Mouse (Mus musculus) embryonic facial prominence, embryonic 12.5 days (tissue): Measurements from ENCODE around the gene Kifc5b. TPM values are rescaled to one million over a fixed set of nuclear protein-coding genes. Genes with fewer than 3 reads are reported as not detected.
A peak's percentile ranks its signal among the peaks of the same experiment; 100 is the strongest.

Source experiments
- ATAC-seq: fragments of 200-750 bp; cut with Nextera tagmentation; 2 replicates; pipeline ENCODE4 v1.8.0; 2017; ENCODE audit not compliant: insufficient number of reproducible peaks, insufficient read depth, low FRiP score, low TSS enrichment
- H3K27ac ChIP-seq: fragments of 300-500 bp; sonication (generic); 2 replicates; pipeline ENCODE4 v1.5.1; 2016; ENCODE audit warnings: mild to moderate bottlenecking
- H3K27me3 ChIP-seq: fragments of 300-500 bp; sonication (generic); 2 replicates; pipeline ENCODE4 v1.6.1; 2016; ENCODE audit warnings: mild to moderate bottlenecking, moderate library complexity
- H3K36me3 ChIP-seq: fragments of 300-500 bp; sonication (generic); 2 replicates; pipeline ENCODE4 v1.6.1; 2016; ENCODE audit warnings: mild to moderate bottlenecking
- H3K4me1 ChIP-seq: fragments of 300-500 bp; sonication (generic); 2 replicates; pipeline ENCODE4 v1.6.1; 2016
- H3K4me2 ChIP-seq: fragments of 300-500 bp; sonication (generic); replicated peaks from 2 replicates; pipeline ENCODE4 v1.6.1; 2016; ENCODE audit warnings: mild to moderate bottlenecking, moderate library complexity
- H3K4me3 ChIP-seq: fragments of 300-500 bp; sonication (generic); 2 replicates; pipeline ENCODE4 v1.5.1; 2016; ENCODE audit warnings: mild to moderate bottlenecking
- H3K9ac ChIP-seq: fragments of 300-500 bp; sonication (generic); 2 replicates; pipeline ENCODE4 v1.6.1; 2016; ENCODE audit warnings: mild to moderate bottlenecking, moderate library complexity
- H3K9me3 ChIP-seq: fragments of 300-500 bp; sonication (generic); 2 replicates; pipeline ENCODE4 v1.6.1; 2016; ENCODE audit warnings: mild to moderate bottlenecking, moderate library complexity
- WGBS: fragments of 180-500 bp; shearing (Covaris S2); methylation state at CpG from one replicate; pipeline ENCODE4 v1.1.7; 2016; 5-methylcytosine and 5-hydroxymethylcytosine counted together
- polyA plus RNA-seq: library from polyadenylated mRNA; unstranded; fragments of >200 nt; fragmentation: Nextera tagmentation; extraction: Ambion mirVana; gene quantifications from 2 replicates; pipeline ENCODE4 v1.2.1, GENCODE M21; 2016

The Kifc5b gene
- polyA plus RNA-seq, 1 experiment from 2014 or later, result 9.7 TPM

DNA sequence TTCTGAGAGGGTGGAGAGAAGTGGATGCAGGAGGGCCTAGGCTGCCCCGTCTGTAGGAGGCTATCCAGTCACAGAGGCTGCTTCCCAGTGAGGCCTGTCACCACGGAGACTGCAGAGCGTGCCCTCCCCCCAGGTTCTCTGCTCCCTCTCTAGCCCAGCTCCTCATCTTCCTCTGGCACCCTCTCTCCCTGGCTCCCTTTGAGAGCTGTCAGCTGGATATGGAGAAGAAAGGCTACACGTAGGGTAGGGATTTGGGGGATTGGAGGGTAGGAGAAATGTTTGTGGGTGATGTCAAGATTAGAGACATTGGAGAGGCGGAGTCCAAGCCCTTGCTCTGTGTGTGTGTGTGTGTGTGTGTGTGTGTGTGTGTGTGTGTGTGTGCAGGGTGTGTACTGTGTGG, 33.0 kb downstream of the Kifc5b start:
- no peaks in the 10 kb centered on the region for H3K27me3 ChIP-seq
- H3K9ac ChIP-seq, result peak overlapping the region; percentile 42; the same call in 1 of the 2 replicates
- H3K27ac ChIP-seq, result peak overlapping the region; percentile 43; the same call in 1 of the 2 replicates
- no peak for ATAC-seq
- H3K4me3 ChIP-seq, result peak overlapping the region; percentile 88; the same call in 1 of the 2 replicates
- H3K9me3 ChIP-seq, result no peaks in the 10 kb centered on the region
- peak overlapping the region; percentile 98 for H3K4me2 ChIP-seq
- H3K4me1 ChIP-seq, result peaks cover 75% of the 10 kb centered on the region
- WGBS, result 38% methylated on average over 5 of the region's 5 CpGs
- peaks cover 5% of the 10 kb centered on the region; the same call in 1 of the 2 replicates for H3K36me3 ChIP-seq

DNA sequence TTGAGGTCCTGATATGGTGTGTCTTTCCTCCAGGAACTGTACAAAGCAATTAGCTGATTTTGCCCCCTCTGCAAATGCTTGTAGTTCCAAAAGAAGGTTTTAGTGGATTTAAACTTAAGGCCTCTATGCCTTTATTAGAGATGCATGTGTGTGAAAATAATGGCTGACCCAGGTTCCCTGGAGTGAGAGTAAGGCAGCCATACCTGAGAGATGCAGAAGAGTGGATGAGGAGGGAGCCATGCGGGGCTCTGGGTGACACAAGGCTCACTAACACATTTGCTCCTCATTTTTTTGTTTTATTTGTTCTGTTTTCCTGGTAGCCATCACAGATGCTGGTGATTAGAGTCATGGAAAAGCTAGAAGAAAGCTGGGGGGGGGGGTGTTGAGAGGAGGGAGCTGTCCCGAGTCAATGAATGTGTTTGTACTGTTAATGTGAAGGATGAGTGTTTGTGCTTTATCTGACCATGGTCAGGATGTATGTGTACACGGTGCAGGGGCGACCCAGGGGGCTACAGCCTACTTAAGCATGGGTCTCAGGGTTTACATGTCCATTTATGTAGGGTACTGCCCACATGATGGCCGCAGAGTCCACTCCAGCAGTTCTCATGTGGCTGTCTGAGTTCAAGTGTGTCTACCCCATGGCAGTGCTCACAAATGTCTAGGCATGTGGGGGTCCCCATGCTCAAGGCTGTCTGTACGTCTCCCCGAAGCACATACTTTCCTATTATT, 33.8 kb downstream of the Kifc5b start:
- H3K9ac ChIP-seq, result peak overlapping the region; percentile 49; the same call in 1 of the 2 replicates
- WGBS, result 24% methylated on average over 7 of the region's 7 CpGs

GRCm38 (mm10) chr17:26951406-26951805, 34.5 kb downstream of the Kifc5b start:
- peak overlapping the region; percentile 72 for H3K27ac ChIP-seq
- peak overlapping the region; percentile 37 for H3K4me3 ChIP-seq
- H3K27me3 ChIP-seq, result no peaks in the 10 kb centered on the region
- H3K9ac ChIP-seq, result peak overlapping the region; percentile 49
- H3K4me1 ChIP-seq, result peaks cover 63% of the 10 kb centered on the region
- WGBS, result 1% methylated on average over 8 of the region's 11 CpGs
- H3K36me3 ChIP-seq, result peaks cover 18% of the 10 kb centered on the region
- peak overlapping the region; percentile 91 for H3K4me2 ChIP-seq
- H3K9me3 ChIP-seq, result no peaks in the 10 kb centered on the region
- peak; percentile 57; the same call in 1 of the 2 replicates for ATAC-seq

More for the DNA sequence above, 33.8 kb downstream of the Kifc5b start:
- Histone ChIP-seq H3K27ac (peak overlapping the region; percentile 72), H3K4me1 (peaks cover 70% of the 10 kb centered on the region), H3K9me3 (no peaks in the 10 kb centered on the region), H3K36me3 (peaks cover 12% of the 10 kb centered on the region; the same call in 1 of the 2 replicates), H3K4me2 (peak overlapping the region; percentile 91), H3K4me3 (peak overlapping the region; percentile 37), H3K27me3 (no peaks in the 10 kb centered on the region)
- no peak for ATAC-seq

DNA sequence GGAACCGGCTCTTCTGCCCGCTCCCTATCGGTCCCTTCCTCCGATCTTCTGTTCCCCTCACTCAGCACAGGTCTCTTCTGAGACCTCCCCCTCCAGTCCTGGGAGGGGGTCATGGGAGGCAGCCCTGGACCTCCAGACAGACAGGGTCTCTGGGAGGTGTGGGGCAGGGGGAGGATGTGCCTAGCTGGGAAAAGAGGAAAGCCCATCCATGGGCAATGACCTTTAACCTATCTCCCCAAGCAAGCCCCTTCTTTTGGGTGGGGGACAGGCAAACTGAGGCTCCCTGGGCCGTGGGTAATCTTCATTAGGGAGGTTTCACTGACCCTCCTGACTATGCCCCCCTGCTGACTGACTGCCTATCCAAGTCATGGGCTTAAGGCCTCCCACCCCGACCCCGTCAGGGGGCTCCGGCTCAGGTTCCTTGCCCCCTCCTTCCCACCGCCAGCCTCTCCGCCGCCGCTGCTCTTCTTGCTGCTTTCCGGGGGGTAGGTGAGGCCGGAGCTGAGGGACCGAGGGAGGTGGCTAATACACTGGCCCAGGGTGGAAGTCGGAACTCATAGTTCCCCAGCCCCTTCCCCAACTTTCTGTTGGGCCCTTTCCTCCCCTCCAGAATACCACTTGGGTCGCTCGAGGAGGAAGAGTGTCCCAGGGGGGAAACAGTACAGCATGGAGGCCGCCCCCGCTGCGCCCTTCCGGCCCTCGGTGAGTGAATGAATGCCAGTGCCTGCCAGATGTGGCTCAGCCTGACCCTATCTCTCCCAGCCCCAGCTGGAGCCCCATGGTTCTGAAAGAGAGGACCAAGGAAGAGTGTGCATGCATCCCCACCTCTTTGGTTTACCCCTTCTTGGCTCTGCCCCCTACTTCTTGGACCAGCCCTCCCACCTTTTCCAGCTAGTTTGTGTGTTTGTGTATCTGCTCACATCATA, 35.3 kb downstream of the Kifc5b start:
- peak overlapping the region; percentile 49 for H3K9ac ChIP-seq
- ATAC-seq, result 0 out of 2 replicates have a peak, but pooled peaks have one; percentile 29
- WGBS, result 2% methylated on average over 22 of the region's 23 CpGs
- peak overlapping the region; percentile 72 for H3K27ac ChIP-seq
- H3K27me3 ChIP-seq, result no peaks in the 10 kb centered on the region
- no peaks in the 10 kb centered on the region for H3K9me3 ChIP-seq
- H3K4me1 ChIP-seq, result peaks cover 55% of the 10 kb centered on the region
- H3K36me3 ChIP-seq, result peaks cover 26% of the 10 kb centered on the region
- H3K4me3 ChIP-seq, result peak overlapping the region; percentile 37
- peak overlapping the region; percentile 91 for H3K4me2 ChIP-seq

GRCm38 (mm10) chr17:26953201-26953600, 36.3 kb downstream of the Kifc5b start:
- H3K4me1 ChIP-seq, result peaks cover 49% of the 10 kb centered on the region
- WGBS, result 17% methylated on average over 6 of the region's 6 CpGs
- no peaks in the 10 kb centered on the region for H3K9me3 ChIP-seq
- H3K4me3 ChIP-seq, result peak overlapping the region; percentile 37
- no peak for ATAC-seq
- peaks cover 36% of the 10 kb centered on the region for H3K36me3 ChIP-seq
- H3K9ac ChIP-seq, result no peak overlapping the region
- no peak overlapping the region for H3K27ac ChIP-seq
- H3K4me2 ChIP-seq, result peak overlapping the region; percentile 91
- H3K27me3 ChIP-seq, result no peaks in the 10 kb centered on the region

DNA sequence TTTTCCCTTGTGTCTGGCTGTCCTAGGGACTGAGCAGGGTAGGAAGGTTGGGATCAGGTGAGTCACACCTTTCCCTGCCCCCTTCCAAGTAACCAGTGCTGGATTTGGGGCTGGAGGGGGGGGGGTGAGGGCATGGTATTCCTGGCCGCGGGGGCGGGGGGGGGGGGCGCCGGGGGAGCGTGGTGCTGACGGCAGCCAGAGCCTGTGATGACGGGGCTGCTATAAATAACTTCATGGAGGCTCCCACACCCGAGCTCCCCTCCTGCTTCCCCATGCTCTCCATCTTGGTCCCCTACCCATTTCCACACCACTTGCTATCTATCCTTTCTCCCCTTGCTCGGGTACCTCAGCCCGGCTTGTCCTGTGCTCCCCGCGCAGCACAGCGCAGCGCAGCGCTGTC, 36.8 kb downstream of the Kifc5b start:
- Histone ChIP-seq H3K27me3 (no peaks in the 10 kb centered on the region), H3K9ac (peak overlapping the region; percentile 24; the same call in 1 of the 2 replicates), H3K36me3 (peaks cover 41% of the 10 kb centered on the region), H3K4me2 (peak overlapping the region; percentile 91), H3K27ac (no peak overlapping the region), H3K4me1 (peaks cover 49% of the 10 kb centered on the region), H3K9me3 (no peaks in the 10 kb centered on the region), H3K4me3 (peak overlapping the region; percentile 37; the same call in 1 of the 2 replicates)
- no peak for ATAC-seq
- 20% methylated on average over 9 of the region's 16 CpGs for WGBS

- no peak overlapping the region for H3K4me3 ChIP-seq
- H3K27me3 ChIP-seq, result no peaks in the 10 kb centered on the region
- peaks cover 65% of the 10 kb centered on the region for H3K36me3 ChIP-seq
- WGBS, result 88% methylated on average over 5 of the region's 5 CpGs
- no peaks in the 10 kb centered on the region for H3K9me3 ChIP-seq
- no peak overlapping the region for H3K27ac ChIP-seq
- no peak overlapping the region for H3K4me2 ChIP-seq
- H3K4me1 ChIP-seq, result peaks cover 25% of the 10 kb centered on the region
- H3K9ac ChIP-seq, result no peak overlapping the region
- ATAC-seq, result no peak
These were observed 39.4 kb downstream of the Kifc5b start for GRCm38 (mm10) chr17:26956309-26956708.

DNA sequence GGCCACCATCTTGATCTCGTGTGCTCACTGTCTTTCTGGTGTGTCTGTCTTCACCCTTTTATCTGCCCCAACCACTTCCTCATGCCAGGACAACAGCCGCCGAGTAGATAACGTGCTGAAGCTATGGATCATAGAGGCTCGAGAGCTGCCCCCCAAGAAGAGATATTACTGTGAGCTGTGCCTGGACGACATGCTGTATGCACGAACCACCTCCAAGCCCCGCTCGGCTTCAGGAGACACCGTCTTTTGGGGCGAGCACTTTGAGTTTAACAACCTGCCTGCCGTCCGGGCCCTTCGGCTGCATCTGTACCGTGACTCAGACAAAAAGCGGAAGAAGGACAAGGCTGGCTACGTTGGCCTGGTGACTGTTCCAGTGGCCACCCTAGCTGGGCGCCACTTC, 40.0 kb downstream of the Kifc5b start:
- no peak for ATAC-seq
- H3K4me1 ChIP-seq, result peaks cover 22% of the 10 kb centered on the region
- H3K27me3 ChIP-seq, result no peaks in the 10 kb centered on the region
- no peaks in the 10 kb centered on the region for H3K9me3 ChIP-seq
- no peak overlapping the region for H3K4me3 ChIP-seq
- H3K36me3 ChIP-seq, result peaks cover 71% of the 10 kb centered on the region
- WGBS, result 88% methylated on average over 18 of the region's 18 CpGs
- H3K9ac ChIP-seq, result no peak overlapping the region
- no peak overlapping the region for H3K27ac ChIP-seq
- no peak overlapping the region for H3K4me2 ChIP-seq

DNA sequence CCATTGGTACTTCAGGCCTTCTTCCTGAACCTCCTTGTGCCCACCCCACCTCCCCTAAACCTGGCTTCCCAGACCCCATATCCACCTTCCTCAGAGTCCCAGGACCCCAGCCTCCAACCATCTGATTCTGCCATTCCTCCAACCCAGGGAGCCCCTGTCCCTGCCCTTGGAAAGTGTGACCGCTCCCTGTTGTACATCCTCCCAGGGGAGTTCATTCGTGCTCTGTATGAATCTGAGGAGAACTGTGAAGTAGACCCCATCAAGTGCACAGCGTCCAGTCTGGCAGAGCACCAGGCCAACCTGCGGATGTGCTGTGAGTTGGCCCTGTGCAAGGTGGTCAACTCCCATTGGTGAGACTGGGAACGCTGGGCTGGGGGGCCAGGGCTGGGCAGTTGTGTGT, 41.0 kb downstream of the Kifc5b start:
- Histone ChIP-seq H3K4me1 (peaks cover 13% of the 10 kb centered on the region), H3K9ac (no peak overlapping the region), H3K4me2 (no peak overlapping the region), H3K27ac (no peak overlapping the region), H3K36me3 (peaks cover 78% of the 10 kb centered on the region), H3K9me3 (no peaks in the 10 kb centered on the region), H3K27me3 (no peaks in the 10 kb centered on the region), H3K4me3 (no peak overlapping the region)
- 96% methylated on average over 5 of the region's 5 CpGs for WGBS
- no peak for ATAC-seq

DNA sequence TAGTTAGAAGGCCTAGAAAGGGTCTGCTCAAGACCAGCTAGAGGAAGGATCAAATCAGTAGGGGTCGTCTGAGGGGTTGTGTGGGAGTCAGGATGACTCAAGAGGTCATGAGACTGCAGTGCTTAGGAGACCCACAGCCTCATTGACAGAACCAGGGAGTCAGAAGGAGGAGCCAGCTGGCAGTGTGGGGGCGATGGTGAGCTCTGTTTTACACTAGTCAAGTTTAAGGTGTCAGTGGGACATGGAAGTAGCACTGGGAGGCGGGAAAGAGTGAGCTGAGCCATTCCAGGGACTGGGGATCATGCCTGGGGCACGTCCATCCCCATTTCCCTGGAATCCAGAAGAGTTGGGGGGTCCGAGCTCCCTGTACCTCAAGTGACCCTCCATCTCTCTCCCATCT, 42.0 kb downstream of the Kifc5b start:
- Histone ChIP-seq H3K4me3 (no peak overlapping the region), H3K27ac (no peak overlapping the region), H3K9me3 (no peaks in the 10 kb centered on the region), H3K4me2 (no peak overlapping the region), H3K27me3 (no peaks in the 10 kb centered on the region), H3K36me3 (peaks cover 86% of the 10 kb centered on the region), H3K9ac (no peak overlapping the region), H3K4me1 (peaks cover 3% of the 10 kb centered on the region)
- no peak for ATAC-seq
- WGBS, result 54% methylated on average over 5 of the region's 5 CpGs

DNA sequence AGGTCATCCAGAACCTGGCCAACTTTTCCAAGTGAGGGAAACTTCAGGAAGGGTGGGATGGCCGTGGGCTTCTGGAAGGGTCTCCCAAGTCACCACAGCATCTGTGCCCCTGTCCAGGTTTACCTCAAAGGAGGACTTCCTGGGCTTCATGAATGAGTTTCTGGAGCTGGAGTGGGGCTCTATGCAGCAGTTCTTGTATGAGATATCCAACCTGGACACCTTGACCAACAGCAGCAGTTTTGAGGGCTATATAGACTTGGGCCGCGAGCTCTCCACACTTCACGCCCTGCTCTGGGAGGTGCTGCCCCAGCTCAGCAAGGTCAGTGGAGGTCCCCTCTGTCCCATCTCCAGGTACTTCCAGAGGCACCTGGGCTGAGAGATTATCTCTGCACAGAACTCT, 42.9 kb downstream of the Kifc5b start:
- Histone ChIP-seq H3K9me3 (no peaks in the 10 kb centered on the region), H3K4me2 (no peak overlapping the region), H3K4me1 (no peaks in the 10 kb centered on the region), H3K27me3 (no peaks in the 10 kb centered on the region), H3K27ac (no peak overlapping the region), H3K36me3 (peaks cover 93% of the 10 kb centered on the region), H3K9ac (no peak overlapping the region), H3K4me3 (no peak overlapping the region)
- WGBS, result 92% methylated on average over 4 of the region's 4 CpGs
- ATAC-seq, result no peak
